Mouse (Mus musculus) liver, embryonic 14.5 days (tissue): ENCODE data around the gene Wapl.

Source experiments
- CTCF ChIP-seq: IDR thresholded peaks from 2 replicates; pipeline ENCODE4 v1.5.1; 2016; ENCODE audit warnings: antibody characterized with exemption, low read depth, control low read depth
- EP300 ChIP-seq: IDR thresholded peaks from 2 replicates; pipeline ENCODE4 v1.6.1; 2016; ENCODE audit warnings: antibody characterized with exemption, low read depth

GRCm38 (mm10) chr14:34771601-34772000 lies 97.9 kb downstream of the Wapl start:
- no peak for TF ChIP-seq CTCF
- TF ChIP-seq EP300 = no peak
